Mouse (Mus musculus): Measurements from ENCODE around the gene Map3k5. TPM values are rescaled to one million over a fixed set of nuclear protein-coding genes. Genes with fewer than 3 reads are reported as not detected.

Map3k5 gene
- polyA plus RNA-seq, 1 experiment: 1.0 TPM

GRCm38 (mm10) chr10:20167467-20167866, 233.2 kb downstream of the Map3k5 start:
- TF ChIP-seq CTCF (IDR thresholded peaks at IDR 0.05; ENCODE audit: control insufficient read depth, insufficient read depth, insufficient replicate concordance, low read depth, low read length) (no peak), POLR2A (IDR thresholded peaks at IDR 0.05; ENCODE audit: control insufficient read depth, low read depth, low read length) (no peak)
- no peaks in the 10 kb centered on the region for H3K36me3 ChIP-seq (ENCODE audit: control insufficient read depth, insufficient read depth, low read length)
- H3K27ac ChIP-seq (ENCODE audit: control insufficient read depth, insufficient read depth, low read depth, low read length): no peak overlapping the region
- no peak overlapping the region for H3K4me3 ChIP-seq (ENCODE audit: control insufficient read depth, low read depth, low read length)
- peaks cover 5% of the 10 kb centered on the region for H3K4me1 ChIP-seq (ENCODE audit: control insufficient read depth, insufficient read depth, low read length)
- no peaks in the 10 kb centered on the region for H3K27me3 ChIP-seq (ENCODE audit: control insufficient read depth, insufficient read depth, low read length)

GRCm38 (mm10) chr10:20169182-20169674, 235.0 kb downstream of the Map3k5 start:
- H3K4me1 ChIP-seq (ENCODE audit: control insufficient read depth, insufficient read depth, low read length): peaks cover 5% of the 10 kb centered on the region
- no peak overlapping the region for H3K27ac ChIP-seq (ENCODE audit: control insufficient read depth, insufficient read depth, low read depth, low read length)
- H3K27me3 ChIP-seq (ENCODE audit: control insufficient read depth, insufficient read depth, low read length): no peaks in the 10 kb centered on the region
- no peaks in the 10 kb centered on the region for H3K36me3 ChIP-seq (ENCODE audit: control insufficient read depth, insufficient read depth, low read length)
- TF ChIP-seq CTCF (IDR thresholded peaks at IDR 0.05; ENCODE audit: control insufficient read depth, insufficient read depth, insufficient replicate concordance, low read depth, low read length) (no peak), POLR2A (IDR thresholded peaks at IDR 0.05; ENCODE audit: control insufficient read depth, low read depth, low read length) (no peak)
- H3K4me3 ChIP-seq (ENCODE audit: control insufficient read depth, low read depth, low read length): no peak overlapping the region

- Histone ChIP-seq H3K27ac (ENCODE audit: control insufficient read depth, insufficient read depth, low read depth, low read length) (no peak overlapping the region), H3K27me3 (ENCODE audit: control insufficient read depth, insufficient read depth, low read length) (no peaks in the 10 kb centered on the region), H3K4me1 (ENCODE audit: control insufficient read depth, insufficient read depth, low read length) (peaks cover 5% of the 10 kb centered on the region), H3K36me3 (ENCODE audit: control insufficient read depth, insufficient read depth, low read length) (no peaks in the 10 kb centered on the region), H3K4me3 (ENCODE audit: control insufficient read depth, low read depth, low read length) (no peak overlapping the region)
- no peak for TF ChIP-seq POLR2A (IDR thresholded peaks at IDR 0.05; ENCODE audit: control insufficient read depth, low read depth, low read length)
- no peak for TF ChIP-seq CTCF (IDR thresholded peaks at IDR 0.05; ENCODE audit: control insufficient read depth, insufficient read depth, insufficient replicate concordance, low read depth, low read length)
These were observed 235.8 kb downstream of the Map3k5 start for GRCm38 (mm10) chr10:20169927-20170604.

GRCm38 (mm10) chr10:20170605-20171088, 236.4 kb downstream of the Map3k5 start:
- Histone ChIP-seq H3K4me1 (ENCODE audit: control insufficient read depth, insufficient read depth, low read length) (peaks cover 5% of the 10 kb centered on the region), H3K27me3 (ENCODE audit: control insufficient read depth, insufficient read depth, low read length) (no peaks in the 10 kb centered on the region), H3K36me3 (ENCODE audit: control insufficient read depth, insufficient read depth, low read length) (no peaks in the 10 kb centered on the region), H3K4me3 (ENCODE audit: control insufficient read depth, low read depth, low read length) (no peak overlapping the region), H3K27ac (ENCODE audit: control insufficient read depth, insufficient read depth, low read depth, low read length) (no peak overlapping the region)
- TF ChIP-seq CTCF (IDR thresholded peaks at IDR 0.05; ENCODE audit: control insufficient read depth, insufficient read depth, insufficient replicate concordance, low read depth, low read length): peak; percentile 59; the same call in 1 of the 2 replicates
- TF ChIP-seq POLR2A (IDR thresholded peaks at IDR 0.05; ENCODE audit: control insufficient read depth, low read depth, low read length): no peak

GRCm38 (mm10) chr10:20171209-20171608, 236.9 kb downstream of the Map3k5 start:
- Histone ChIP-seq H3K36me3 (ENCODE audit: control insufficient read depth, insufficient read depth, low read length) (no peaks in the 10 kb centered on the region), H3K27me3 (ENCODE audit: control insufficient read depth, insufficient read depth, low read length) (no peaks in the 10 kb centered on the region), H3K4me3 (ENCODE audit: control insufficient read depth, low read depth, low read length) (no peak overlapping the region), H3K4me1 (ENCODE audit: control insufficient read depth, insufficient read depth, low read length) (peaks cover 5% of the 10 kb centered on the region), H3K27ac (ENCODE audit: control insufficient read depth, insufficient read depth, low read depth, low read length) (no peak overlapping the region)
- no peak for TF ChIP-seq POLR2A (IDR thresholded peaks at IDR 0.05; ENCODE audit: control insufficient read depth, low read depth, low read length)

- no peak overlapping the region for H3K4me3 ChIP-seq (ENCODE audit: control insufficient read depth, low read depth, low read length)
- H3K4me1 ChIP-seq (ENCODE audit: control insufficient read depth, insufficient read depth, low read length): peaks cover 5% of the 10 kb centered on the region
- no peak overlapping the region for H3K27ac ChIP-seq (ENCODE audit: control insufficient read depth, insufficient read depth, low read depth, low read length)
- H3K36me3 ChIP-seq (ENCODE audit: control insufficient read depth, insufficient read depth, low read length): no peaks in the 10 kb centered on the region
- no peak for TF ChIP-seq CTCF (IDR thresholded peaks at IDR 0.05; ENCODE audit: control insufficient read depth, insufficient read depth, insufficient replicate concordance, low read depth, low read length)
- TF ChIP-seq POLR2A (IDR thresholded peaks at IDR 0.05; ENCODE audit: control insufficient read depth, low read depth, low read length): no peak
- H3K27me3 ChIP-seq (ENCODE audit: control insufficient read depth, insufficient read depth, low read length): no peaks in the 10 kb centered on the region
These were observed 237.5 kb downstream of the Map3k5 start for GRCm38 (mm10) chr10:20171756-20172155.

GRCm38 (mm10) chr10:20173733-20174132, 239.5 kb downstream of the Map3k5 start:
- Histone ChIP-seq H3K4me3 (ENCODE audit: control insufficient read depth, low read depth, low read length) (peak overlapping the region; percentile 13; the same call in 1 of the 2 replicates), H3K4me1 (ENCODE audit: control insufficient read depth, insufficient read depth, low read length) (peaks cover 5% of the 10 kb centered on the region), H3K27ac (ENCODE audit: control insufficient read depth, insufficient read depth, low read depth, low read length) (no peak overlapping the region), H3K36me3 (ENCODE audit: control insufficient read depth, insufficient read depth, low read length) (no peaks in the 10 kb centered on the region), H3K27me3 (ENCODE audit: control insufficient read depth, insufficient read depth, low read length) (no peaks in the 10 kb centered on the region)
- TF ChIP-seq POLR2A (IDR thresholded peaks at IDR 0.05; ENCODE audit: control insufficient read depth, low read depth, low read length): no peak
- no peak for TF ChIP-seq CTCF (IDR thresholded peaks at IDR 0.05; ENCODE audit: control insufficient read depth, insufficient read depth, insufficient replicate concordance, low read depth, low read length)

All from testis, adult 2 months (tissue).